Mouse (Mus musculus) skeletal muscle tissue, adult 2 months (tissue): ENCODE data around the gene Gm29049.
"Not testable (repeated sequence)": the region's sequence is repeated elsewhere in the genome, so short reads cannot be mapped to it uniquely, and the experiment has no call there.

Experiments used
- DNase-seq: peaks from one replicate; pipeline ENCODE4 v3.0.0-alpha.2; 2012; ENCODE audit warnings: low read depth, low spot score

Gene Gm29049

DNA sequence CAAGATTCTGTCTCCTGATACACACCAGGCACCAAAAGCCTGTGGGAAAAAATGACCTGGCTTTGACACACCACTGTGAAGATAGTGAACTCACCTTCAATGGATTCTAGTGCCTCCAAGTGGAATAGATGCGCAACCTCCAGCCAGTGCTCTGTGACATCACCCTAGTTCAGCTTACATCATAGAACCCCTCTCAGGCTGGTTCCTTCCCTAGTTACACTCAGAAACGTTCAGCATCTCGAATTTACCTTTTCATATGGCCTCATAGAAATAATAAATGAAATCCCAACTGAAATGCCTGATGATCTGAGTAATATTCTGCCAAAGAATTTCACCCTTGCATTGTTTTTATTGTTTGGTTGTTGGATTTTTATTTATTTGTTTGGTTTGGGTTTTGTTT is at the start of gene Gm29049:
TSS of gene Gm29049 (minus strand) at position 101 of the 400 bp plus-strand sequence.
- DNase-seq, result not testable (repeated sequence)
